Mouse (Mus musculus) limb, embryonic 14.5 days (tissue): ENCODE results near the gene Gcsam. TPM values are rescaled to one million over a fixed set of nuclear protein-coding genes. Genes with fewer than 3 reads are reported as not detected.

Experiments
- ATAC-seq: fragments of 200-750 bp; cut with Nextera tagmentation; 2 replicates; pipeline ENCODE4 v1.8.0; 2017; ENCODE audit warnings: low read depth, moderate number of reproducible peaks, moderate TSS enrichment; ENCODE audit not compliant: low FRiP score
- DNase-seq: peaks from one replicate; pipeline ENCODE4 v3.0.0-alpha.2; 2015; ENCODE audit warnings: low spot score
- H3K27ac ChIP-seq: fragments of 300-500 bp; sonication (generic); replicated peaks from 2 replicates; pipeline ENCODE4 v1.5.1; 2014; ENCODE audit warnings: low read depth, mild to moderate bottlenecking, low read length, moderate library complexity, mixed read lengths
- H3K27me3 ChIP-seq: fragments of 300-500 bp; sonication (generic); 2 replicates; pipeline ENCODE4 v1.6.1; 2014; ENCODE audit warnings: low read length, mixed read lengths; ENCODE audit not compliant: control insufficient read depth, insufficient read depth
- H3K36me3 ChIP-seq: fragments of 300-500 bp; sonication (generic); 2 replicates; pipeline ENCODE4 v1.6.1; 2014; ENCODE audit warnings: mild to moderate bottlenecking, low read length, moderate library complexity, mixed read lengths; ENCODE audit not compliant: control insufficient read depth, insufficient read depth
- H3K4me1 ChIP-seq: fragments of 300-500 bp; sonication (generic); 2 replicates; pipeline ENCODE4 v1.6.1; 2014; ENCODE audit warnings: antibody characterized with exemption, low read length, mixed read lengths; ENCODE audit not compliant: control insufficient read depth, insufficient read depth
- H3K4me2 ChIP-seq: fragments of 300-500 bp; sonication (generic); replicated peaks from 2 replicates; pipeline ENCODE4 v1.6.1; 2014; ENCODE audit warnings: low read depth, mild to moderate bottlenecking, low read length, moderate library complexity; ENCODE audit not compliant: severe bottlenecking
- H3K4me3 ChIP-seq: fragments of 300-500 bp; sonication (generic); replicated peaks from 2 replicates; pipeline ENCODE4 v1.5.1; 2014; ENCODE audit warnings: low read length
- H3K9ac ChIP-seq: fragments of 300-500 bp; sonication (generic); 2 replicates; pipeline ENCODE4 v1.6.1; 2014; ENCODE audit warnings: mild to moderate bottlenecking, low read depth, low read length, moderate library complexity; ENCODE audit not compliant: severe bottlenecking
- H3K9me3 ChIP-seq: fragments of 300-500 bp; sonication (generic); 2 replicates; pipeline ENCODE4 v1.6.1; 2016; ENCODE audit warnings: low read length; ENCODE audit not compliant: control insufficient read depth
- POLR2A ChIP-seq: fragments of 200-500 bp; IDR thresholded peaks from 2 replicates; pipeline ENCODE4 v1.8.0; 2012; ENCODE audit warnings: inconsistent platforms, mild to moderate bottlenecking, moderate library complexity, borderline replicate concordance; ENCODE audit not compliant: insufficient read depth, insufficient read length; ENCODE audit errors: extremely low read depth
- WGBS: fragments of 180-500 bp; shearing (Covaris S2); extraction: QIAGEN DNeasy Blood & Tissue Kit; methylation state at CpG from one replicate; pipeline ENCODE4 v1.1.7; 2014; 5-methylcytosine and 5-hydroxymethylcytosine counted together
- polyA plus RNA-seq, 2 experiments: library from polyadenylated mRNA; depleted of rRNA in 1 of 2; stranded (reverse) in 1 of 2; unstranded in 1 of 2; fragments of >200 nt; fragmentation: Nextera tagmentation in 1 of 2; extraction: Ambion mirVana in 1 of 2; gene quantifications; 2 replicates each; pipeline versions ENCODE4 v1.2.1 to v1.2.3; 2012 to 2014

The Gcsam gene
- polyA plus RNA-seq, 2 experiments: 0.68 to 1.6 TPM

DNA sequence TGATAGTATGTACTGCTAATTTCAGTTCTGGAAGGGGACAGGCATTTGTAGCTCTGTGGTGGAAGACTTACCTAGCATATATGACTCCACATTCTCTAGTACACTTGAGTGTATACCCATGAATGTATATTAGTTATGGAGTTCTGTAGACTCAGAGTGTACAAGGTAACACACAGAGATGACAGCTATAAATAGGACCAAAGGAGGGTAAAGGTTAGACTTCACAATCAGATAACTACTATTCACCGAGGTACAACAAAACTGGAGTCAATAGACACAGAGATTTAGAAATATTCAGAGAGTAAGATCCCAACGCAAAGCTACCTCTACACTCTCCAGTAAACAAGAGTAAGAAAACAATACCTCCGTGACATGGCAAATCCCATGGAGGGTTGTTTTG is 33.8 kb downstream of the Gcsam start:
- Histone ChIP-seq H3K27me3 (no peaks in the 10 kb centered on the region), H3K4me2 (no peak overlapping the region), H3K4me1 (no peaks in the 10 kb centered on the region), H3K27ac (no peak overlapping the region), H3K4me3 (no peak overlapping the region), H3K9ac (no peak overlapping the region), H3K36me3 (no peaks in the 10 kb centered on the region), H3K9me3 (no peaks in the 10 kb centered on the region)
- WGBS: 90% methylated on average over 3 of the region's 3 CpGs
- no peak for DNase-seq
- ATAC-seq: no peak
- TF ChIP-seq POLR2A: no peak

GRCm38 (mm10) chr16:45644380-45644779 is 34.2 kb downstream of the Gcsam start:
- Histone ChIP-seq H3K9me3 (no peaks in the 10 kb centered on the region), H3K27ac (no peak overlapping the region), H3K4me3 (no peak overlapping the region), H3K27me3 (no peaks in the 10 kb centered on the region), H3K9ac (no peak overlapping the region), H3K4me2 (no peak overlapping the region), H3K4me1 (no peaks in the 10 kb centered on the region), H3K36me3 (no peaks in the 10 kb centered on the region)
- no peak for ATAC-seq
- WGBS: 52% methylated on average over 6 of the region's 6 CpGs
- TF ChIP-seq POLR2A: no peak
- no peak for DNase-seq

DNA sequence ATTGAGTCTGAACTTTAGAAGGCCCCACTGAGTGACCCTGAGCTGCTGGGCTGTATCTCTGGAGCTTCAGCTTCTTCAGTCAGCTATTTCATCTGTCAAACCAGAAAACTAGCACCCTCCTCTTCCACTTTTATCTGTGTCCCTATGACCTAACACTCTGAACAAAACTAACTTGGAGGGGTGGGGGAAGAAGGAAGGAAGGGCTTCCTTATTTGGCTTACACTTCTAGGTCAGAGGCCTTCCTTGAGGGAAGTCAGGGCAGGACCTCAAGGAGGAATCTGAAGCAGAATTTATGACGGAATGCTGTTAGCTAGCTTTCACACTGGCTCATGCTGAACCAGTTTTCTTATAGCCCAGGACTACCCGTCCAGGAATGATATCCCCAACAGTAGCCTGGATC is 41.3 kb downstream of the Gcsam start:
- no peak overlapping the region for H3K9ac ChIP-seq
- ATAC-seq: no peak
- no peak overlapping the region for H3K4me3 ChIP-seq
- peaks cover 8% of the 10 kb centered on the region; the same call in 1 of the 2 replicates for H3K27me3 ChIP-seq
- no peak overlapping the region for H3K27ac ChIP-seq
- H3K36me3 ChIP-seq: no peaks in the 10 kb centered on the region
- H3K4me2 ChIP-seq: no peak overlapping the region
- 59% methylated on average over 2 of the region's 2 CpGs for WGBS
- no peak for DNase-seq
- TF ChIP-seq POLR2A: no peak
- H3K4me1 ChIP-seq: peaks cover 3% of the 10 kb centered on the region; the same call in 1 of the 2 replicates
- H3K9me3 ChIP-seq: no peaks in the 10 kb centered on the region

DNA sequence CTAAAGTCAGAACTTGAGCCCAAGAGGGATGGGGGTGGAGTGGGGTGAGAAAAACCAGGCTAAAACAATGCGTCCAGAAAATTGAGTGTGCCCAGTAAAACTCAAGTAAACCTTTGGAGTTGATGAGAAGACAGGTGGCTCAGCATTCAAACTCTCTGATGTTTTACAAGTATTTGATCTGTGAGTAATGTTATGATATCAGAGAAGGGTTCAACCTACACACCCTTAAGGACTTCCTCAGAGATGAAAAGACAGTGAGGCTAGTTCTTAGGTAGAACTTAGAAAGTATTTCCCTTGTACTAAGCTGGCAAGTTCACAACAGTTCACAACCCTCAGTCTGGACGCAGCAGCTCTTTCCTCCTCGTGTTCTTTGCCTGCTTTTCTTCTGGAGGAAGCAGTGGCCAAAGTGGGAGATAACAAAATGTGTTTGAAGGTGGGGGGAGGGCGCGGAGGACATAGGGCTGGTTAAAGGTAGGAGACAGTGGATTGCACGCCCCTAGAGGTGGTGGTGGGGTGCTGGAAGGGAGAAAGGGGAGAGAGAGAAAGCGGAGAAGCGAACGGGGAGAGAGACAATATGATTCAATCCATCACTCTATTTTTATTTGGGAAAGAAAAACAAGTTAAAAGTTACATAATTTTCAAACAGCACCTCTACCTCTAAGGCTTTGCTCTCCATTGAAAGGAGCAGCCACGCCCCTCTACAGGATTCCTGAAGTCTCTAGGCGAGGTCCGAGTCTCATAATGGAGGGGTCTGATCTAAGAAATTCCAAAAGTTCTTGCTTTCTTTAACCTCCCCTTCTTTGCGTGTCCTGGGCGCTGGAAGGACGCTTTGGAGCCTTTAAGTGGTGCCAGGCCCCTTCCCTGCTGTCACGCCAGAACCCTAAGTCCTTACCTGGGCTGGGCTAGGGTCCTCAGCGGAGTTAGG is 43.1 kb downstream of the Gcsam start:
- DNase-seq (no peak), ATAC-seq (no peak; the same call in 1 of the 2 replicates)

DNA sequence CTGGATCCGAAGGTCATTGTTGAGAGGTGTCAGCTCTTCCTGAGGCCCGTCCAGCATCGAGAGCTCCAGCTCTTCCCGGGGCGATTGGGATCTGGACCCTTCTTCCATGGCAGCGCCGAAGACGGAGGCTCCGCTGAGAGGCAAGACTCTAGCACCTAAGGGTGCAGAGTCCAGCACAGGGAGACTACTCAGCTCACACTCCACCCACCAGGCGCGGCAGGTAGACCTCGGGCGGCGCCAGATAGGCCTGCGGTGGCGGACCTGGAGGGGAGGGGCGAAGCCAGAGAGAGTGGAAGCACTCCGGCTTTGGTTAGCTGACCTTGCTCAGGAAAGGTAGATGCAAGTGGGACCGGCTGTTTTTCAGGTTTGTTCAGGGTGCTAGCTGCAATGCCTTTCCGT is 43.8 kb downstream of the Gcsam start, which contains the start of gene BC016579:
Gene BC016579, minus strand, starts transcription at position 135 of the 399 bp plus-strand sequence.
- no peak for DNase-seq
- H3K4me2 ChIP-seq: peak within 1 kb of the TSS; percentile 57
- under 1% methylated on average over 20 of the region's 20 CpGs for WGBS
- peak within 1 kb of the TSS; percentile 34 for H3K4me3 ChIP-seq
- peaks cover 3% of the 10 kb centered on the region; the same call in 1 of the 2 replicates for H3K4me1 ChIP-seq
- no peak within 1 kb of the TSS for H3K27ac ChIP-seq
- H3K36me3 ChIP-seq: no peaks in the 10 kb centered on the region
- H3K9me3 ChIP-seq: no peaks in the 10 kb centered on the region
- peak within 1 kb of the TSS; percentile 38; the same call in 1 of the 2 replicates for H3K9ac ChIP-seq
- peaks cover 8% of the 10 kb centered on the region; the same call in 1 of the 2 replicates for H3K27me3 ChIP-seq
- no peak for TF ChIP-seq POLR2A
- ATAC-seq: no peak

More for the DNA sequence above, 43.1 kb downstream of the Gcsam start:
- peaks cover 3% of the 10 kb centered on the region; the same call in 1 of the 2 replicates for H3K4me1 ChIP-seq
- H3K9me3 ChIP-seq: no peaks in the 10 kb centered on the region
- H3K4me2 ChIP-seq: peak overlapping the region; percentile 57
- H3K9ac ChIP-seq: peak overlapping the region; percentile 38; the same call in 1 of the 2 replicates
- no peaks in the 10 kb centered on the region for H3K36me3 ChIP-seq
- H3K27ac ChIP-seq: no peak overlapping the region
- no peak for TF ChIP-seq POLR2A
- 13% methylated on average over 17 of the region's 17 CpGs for WGBS
- H3K4me3 ChIP-seq: peak overlapping the region; percentile 34
- peaks cover 8% of the 10 kb centered on the region; the same call in 1 of the 2 replicates for H3K27me3 ChIP-seq
